Mouse (Mus musculus) midbrain, embryonic 11.5 days (tissue): ENCODE measurements at regions not wholly inside any gene's neighbourhood (a gene's known extent, or its start where the extent isn't known, plus 50 kb on each side); places are given as distances from the start of the nearest gene placed in this dataset.

Experiments
- ATAC-seq: fragments of 200-750 bp; cut with Nextera tagmentation; 2 replicates; pipeline ENCODE4 v1.8.0; 2017; ENCODE audit warnings: moderate TSS enrichment, moderate library complexity; ENCODE audit not compliant: low FRiP score
- DNase-seq: peaks from one replicate; pipeline ENCODE4 v3.0.0; 2015; ENCODE audit warnings: low spot score; ENCODE audit errors: missing footprints
- H3K27ac ChIP-seq: fragments of 300-500 bp; sonication (generic); 2 replicates; pipeline ENCODE4 v1.5.1; 2014; ENCODE audit warnings: low read depth, low read length
- H3K27me3 ChIP-seq: fragments of 300-500 bp; sonication (generic); 2 replicates; pipeline ENCODE4 v1.6.1; 2014; ENCODE audit warnings: mild to moderate bottlenecking, low read length, moderate library complexity, mixed read lengths; ENCODE audit not compliant: control insufficient read depth, insufficient read depth
- H3K36me3 ChIP-seq: fragments of 300-500 bp; sonication (generic); 2 replicates; pipeline ENCODE4 v1.6.1; 2014; ENCODE audit warnings: mild to moderate bottlenecking, low read length, moderate library complexity, mixed read lengths; ENCODE audit not compliant: control insufficient read depth, insufficient read depth
- H3K4me1 ChIP-seq: fragments of 300-500 bp; sonication (generic); 2 replicates; pipeline ENCODE4 v1.6.1; 2014; ENCODE audit warnings: low read length; ENCODE audit not compliant: control insufficient read depth, insufficient read depth
- H3K4me2 ChIP-seq: fragments of 300-500 bp; sonication (generic); 2 replicates; pipeline ENCODE4 v1.6.1; 2014; ENCODE audit warnings: mild to moderate bottlenecking, moderate library complexity
- H3K4me3 ChIP-seq: fragments of 300-500 bp; sonication (generic); 2 replicates; pipeline ENCODE4 v1.5.1; 2014; ENCODE audit warnings: low read depth, low read length
- H3K9ac ChIP-seq: fragments of 300-500 bp; sonication (generic); 2 replicates; pipeline ENCODE4 v1.6.1; 2014; ENCODE audit warnings: low read length
- H3K9me3 ChIP-seq: fragments of 300-500 bp; sonication (generic); 2 replicates; pipeline ENCODE4 v1.6.1; 2016; ENCODE audit warnings: low read length; ENCODE audit not compliant: control insufficient read depth
- WGBS: fragments of 180-500 bp; shearing (Covaris S2); extraction: QIAGEN DNeasy Blood & Tissue Kit; methylation state at CpG from one replicate; pipeline ENCODE4 v1.1.7; 2014; 5-methylcytosine and 5-hydroxymethylcytosine counted together

- no peaks in the 10 kb centered on the region for H3K4me1 ChIP-seq
- no peak overlapping the region for H3K27ac ChIP-seq
- WGBS = 82% methylated on average over 5 of the region's 5 CpGs
- no peaks in the 10 kb centered on the region for H3K27me3 ChIP-seq
- no peak for DNase-seq
- no peak for ATAC-seq
- no peaks in the 10 kb centered on the region for H3K36me3 ChIP-seq
- no peak overlapping the region for H3K4me2 ChIP-seq
- H3K4me3 ChIP-seq = no peak overlapping the region
- no peaks in the 10 kb centered on the region for H3K9me3 ChIP-seq
- no peak overlapping the region for H3K9ac ChIP-seq
Measured at GRCm38 (mm10) chr4:54704696-54705095, 240.2 kb upstream of the Zfp462 start.

GRCm38 (mm10) chr4:54709751-54710150 is 235.1 kb upstream of the Zfp462 start:
- DNase-seq = no peak
- ATAC-seq = no peak
- H3K27ac ChIP-seq = no peak overlapping the region
- no peak overlapping the region for H3K4me2 ChIP-seq
- H3K27me3 ChIP-seq = no peaks in the 10 kb centered on the region
- H3K4me3 ChIP-seq = no peak overlapping the region
- H3K4me1 ChIP-seq = no peaks in the 10 kb centered on the region
- no peak overlapping the region for H3K9ac ChIP-seq
- H3K36me3 ChIP-seq = no peaks in the 10 kb centered on the region
- no peaks in the 10 kb centered on the region for H3K9me3 ChIP-seq

GRCm38 (mm10) chr4:54712929-54713328 is 231.9 kb upstream of the Zfp462 start:
- H3K9ac ChIP-seq = no peak overlapping the region
- WGBS = 87% methylated on average over 3 of the region's 3 CpGs
- no peak overlapping the region for H3K27ac ChIP-seq
- H3K9me3 ChIP-seq = no peaks in the 10 kb centered on the region
- DNase-seq (no peak), ATAC-seq (no peak)
- H3K36me3 ChIP-seq = no peaks in the 10 kb centered on the region
- H3K4me3 ChIP-seq = no peak overlapping the region
- H3K27me3 ChIP-seq = no peaks in the 10 kb centered on the region
- H3K4me2 ChIP-seq = no peak overlapping the region
- H3K4me1 ChIP-seq = no peaks in the 10 kb centered on the region

GRCm38 (mm10) chr4:54714612-54715342 is 230.1 kb upstream of the Zfp462 start:
- WGBS = 84% methylated on average over 9 of the region's 9 CpGs

GRCm38 (mm10) chr4:54718083-54718482 is 226.8 kb upstream of the Zfp462 start:
- 82% methylated on average over 1 of the region's 1 CpGs for WGBS
- ATAC-seq = no peak
- Histone ChIP-seq H3K4me1 (no peaks in the 10 kb centered on the region), H3K9ac (no peak overlapping the region), H3K4me3 (no peak overlapping the region), H3K36me3 (no peaks in the 10 kb centered on the region), H3K9me3 (no peaks in the 10 kb centered on the region), H3K4me2 (no peak overlapping the region), H3K27ac (no peak overlapping the region), H3K27me3 (no peaks in the 10 kb centered on the region)
- DNase-seq = no peak

More at GRCm38 (mm10) chr4:54714612-54715342, 230.1 kb upstream of the Zfp462 start:
- no peak overlapping the region for H3K27ac ChIP-seq
- no peak overlapping the region for H3K4me2 ChIP-seq
- DNase-seq (no peak), ATAC-seq (no peak)
- H3K27me3 ChIP-seq = no peaks in the 10 kb centered on the region
- no peaks in the 10 kb centered on the region for H3K36me3 ChIP-seq
- H3K9ac ChIP-seq = no peak overlapping the region
- H3K4me3 ChIP-seq = no peak overlapping the region
- no peaks in the 10 kb centered on the region for H3K4me1 ChIP-seq
- H3K9me3 ChIP-seq = no peaks in the 10 kb centered on the region

- DNase-seq (no peak), ATAC-seq (no peak)
- no peak overlapping the region for H3K9ac ChIP-seq
- H3K4me3 ChIP-seq = no peak overlapping the region
- WGBS = 80% methylated on average over 5 of the region's 5 CpGs
- H3K9me3 ChIP-seq = no peaks in the 10 kb centered on the region
- no peaks in the 10 kb centered on the region for H3K36me3 ChIP-seq
- no peaks in the 10 kb centered on the region for H3K4me1 ChIP-seq
- no peak overlapping the region for H3K27ac ChIP-seq
- H3K27me3 ChIP-seq = no peaks in the 10 kb centered on the region
- no peak overlapping the region for H3K4me2 ChIP-seq
Measured at GRCm38 (mm10) chr4:54739001-54739400, 205.8 kb upstream of the Zfp462 start.

- H3K27me3 ChIP-seq = no peaks in the 10 kb centered on the region
- H3K9me3 ChIP-seq = no peaks in the 10 kb centered on the region
- H3K4me2 ChIP-seq = no peak overlapping the region
- no peak for ATAC-seq
- no peaks in the 10 kb centered on the region for H3K36me3 ChIP-seq
- H3K9ac ChIP-seq = no peak overlapping the region
- no peak overlapping the region for H3K4me3 ChIP-seq
- H3K4me1 ChIP-seq = no peaks in the 10 kb centered on the region
- H3K27ac ChIP-seq = no peak overlapping the region
- no peak for DNase-seq
- 86% methylated on average over 2 of the region's 2 CpGs for WGBS
Measured at GRCm38 (mm10) chr4:54751458-54751857, 193.4 kb upstream of the Zfp462 start.

GRCm38 (mm10) chr4:54756441-54756840 is 188.4 kb upstream of the Zfp462 start:
- no peaks in the 10 kb centered on the region for H3K27me3 ChIP-seq
- no peak overlapping the region for H3K4me2 ChIP-seq
- no peak for ATAC-seq
- H3K27ac ChIP-seq = no peak overlapping the region
- H3K9me3 ChIP-seq = no peaks in the 10 kb centered on the region
- H3K4me3 ChIP-seq = no peak overlapping the region
- H3K9ac ChIP-seq = no peak overlapping the region
- H3K36me3 ChIP-seq = no peaks in the 10 kb centered on the region
- 92% methylated on average over 4 of the region's 4 CpGs for WGBS
- H3K4me1 ChIP-seq = no peaks in the 10 kb centered on the region
- DNase-seq = no peak

- no peak overlapping the region for H3K4me2 ChIP-seq
- H3K27ac ChIP-seq = no peak overlapping the region
- no peaks in the 10 kb centered on the region for H3K36me3 ChIP-seq
- no peaks in the 10 kb centered on the region for H3K9me3 ChIP-seq
- H3K9ac ChIP-seq = no peak overlapping the region
- no peak overlapping the region for H3K4me3 ChIP-seq
- DNase-seq = no peak
- H3K4me1 ChIP-seq = no peaks in the 10 kb centered on the region
- ATAC-seq = 0 out of 2 replicates have a peak, but pooled peaks have one; percentile 62
- WGBS = 63% methylated on average over 19 of the region's 19 CpGs
- H3K27me3 ChIP-seq = no peaks in the 10 kb centered on the region
Measured at GRCm38 (mm10) chr4:54757715-54758500, 186.9 kb upstream of the Zfp462 start.
